Mouse (Mus musculus): Measurements from ENCODE around the gene Amz2. TPM values are rescaled to one million over a fixed set of nuclear protein-coding genes. Genes with fewer than 3 reads are reported as not detected.

Amz2 gene
- polyA plus RNA-seq, 1 experiment from 2014 or later = 46.6 TPM

GRCm38 (mm10) chr11:109391760-109392159 lies 34.0 kb upstream of the Amz2 start:
- H3K36me3 ChIP-seq (ENCODE audit: control insufficient read depth, insufficient read depth, low read length) = peaks cover 2% of the 10 kb centered on the region; the same call in 1 of the 2 replicates
- no peaks in the 10 kb centered on the region for H3K27me3 ChIP-seq (ENCODE audit: control insufficient read depth, insufficient read depth, low read length)
- H3K4me1 ChIP-seq (ENCODE audit: control insufficient read depth, insufficient read depth, low read length) = no peaks in the 10 kb centered on the region
- 58% methylated on average over 7 of the region's 7 CpGs for WGBS
- H3K27ac ChIP-seq (ENCODE audit: low read depth, low read length) = no peak overlapping the region
- no peaks in the 10 kb centered on the region for H3K9me3 ChIP-seq (ENCODE audit: control insufficient read depth, low read length)
- no peak for DNase-seq (ENCODE audit: low spot score)
- ATAC-seq (ENCODE audit: insufficient read depth, low FRiP score, low TSS enrichment) = no peak
- no peak overlapping the region for H3K9ac ChIP-seq (ENCODE audit: low read length)
- no peak overlapping the region for H3K4me2 ChIP-seq (ENCODE audit: low read depth)
- H3K4me3 ChIP-seq (ENCODE audit: low read depth, low read length) = no peak overlapping the region

GRCm38 (mm10) chr11:109392601-109393000 lies 33.1 kb upstream of the Amz2 start:
- H3K27ac ChIP-seq (ENCODE audit: low read depth, low read length) = no peak overlapping the region
- no peaks in the 10 kb centered on the region for H3K27me3 ChIP-seq (ENCODE audit: control insufficient read depth, insufficient read depth, low read length)
- ATAC-seq (ENCODE audit: insufficient read depth, low FRiP score, low TSS enrichment) (no peak), DNase-seq (ENCODE audit: low spot score) (no peak)
- peaks cover 4% of the 10 kb centered on the region for H3K36me3 ChIP-seq (ENCODE audit: control insufficient read depth, insufficient read depth, low read length)
- no peak overlapping the region for H3K4me3 ChIP-seq (ENCODE audit: low read depth, low read length)
- no peaks in the 10 kb centered on the region for H3K4me1 ChIP-seq (ENCODE audit: control insufficient read depth, insufficient read depth, low read length)
- WGBS = 89% methylated on average over 9 of the region's 9 CpGs
- no peak overlapping the region for H3K9ac ChIP-seq (ENCODE audit: low read length)
- no peaks in the 10 kb centered on the region for H3K9me3 ChIP-seq (ENCODE audit: control insufficient read depth, low read length)
- H3K4me2 ChIP-seq (ENCODE audit: low read depth) = no peak overlapping the region

GRCm38 (mm10) chr11:109394758-109395157 lies 31.0 kb upstream of the Amz2 start:
- Histone ChIP-seq H3K27ac (ENCODE audit: low read depth, low read length) (no peak overlapping the region), H3K4me1 (ENCODE audit: control insufficient read depth, insufficient read depth, low read length) (no peaks in the 10 kb centered on the region), H3K4me3 (ENCODE audit: low read depth, low read length) (no peak overlapping the region), H3K36me3 (ENCODE audit: control insufficient read depth, insufficient read depth, low read length) (peaks cover 10% of the 10 kb centered on the region), H3K9ac (ENCODE audit: low read length) (no peak overlapping the region), H3K27me3 (ENCODE audit: control insufficient read depth, insufficient read depth, low read length) (no peaks in the 10 kb centered on the region), H3K9me3 (ENCODE audit: control insufficient read depth, low read length) (no peaks in the 10 kb centered on the region), H3K4me2 (ENCODE audit: low read depth) (no peak overlapping the region)
- no peak for ATAC-seq (ENCODE audit: insufficient read depth, low FRiP score, low TSS enrichment)
- DNase-seq (ENCODE audit: low spot score) = no peak
- WGBS = 81% methylated on average over 9 of the region's 9 CpGs

- Histone ChIP-seq H3K9ac (ENCODE audit: low read length) (no peak overlapping the region), H3K4me3 (ENCODE audit: low read depth, low read length) (no peak overlapping the region), H3K4me1 (ENCODE audit: control insufficient read depth, insufficient read depth, low read length) (no peaks in the 10 kb centered on the region), H3K27ac (ENCODE audit: low read depth, low read length) (no peak overlapping the region), H3K4me2 (ENCODE audit: low read depth) (no peak overlapping the region), H3K36me3 (ENCODE audit: control insufficient read depth, insufficient read depth, low read length) (peaks cover 10% of the 10 kb centered on the region), H3K27me3 (ENCODE audit: control insufficient read depth, insufficient read depth, low read length) (no peaks in the 10 kb centered on the region), H3K9me3 (ENCODE audit: control insufficient read depth, low read length) (no peaks in the 10 kb centered on the region)
- DNase-seq (ENCODE audit: low spot score) (no peak), ATAC-seq (ENCODE audit: insufficient read depth, low FRiP score, low TSS enrichment) (no peak)
- 93% methylated on average over 9 of the region's 9 CpGs for WGBS
These were observed 30.5 kb upstream of the Amz2 start for GRCm38 (mm10) chr11:109395291-109395690.

GRCm38 (mm10) chr11:109406431-109406830 lies 19.3 kb upstream of the Amz2 start:
- Histone ChIP-seq H3K27ac (ENCODE audit: low read depth, low read length) (no peak overlapping the region), H3K27me3 (ENCODE audit: control insufficient read depth, insufficient read depth, low read length) (no peaks in the 10 kb centered on the region), H3K36me3 (ENCODE audit: control insufficient read depth, insufficient read depth, low read length) (no peaks in the 10 kb centered on the region), H3K4me3 (ENCODE audit: low read depth, low read length) (no peak overlapping the region), H3K4me2 (ENCODE audit: low read depth) (no peak overlapping the region), H3K4me1 (ENCODE audit: control insufficient read depth, insufficient read depth, low read length) (no peaks in the 10 kb centered on the region), H3K9me3 (ENCODE audit: control insufficient read depth, low read length) (no peaks in the 10 kb centered on the region), H3K9ac (ENCODE audit: low read length) (no peak overlapping the region)
- DNase-seq (ENCODE audit: low spot score) (no peak), ATAC-seq (ENCODE audit: insufficient read depth, low FRiP score, low TSS enrichment) (no peak)
- 88% methylated on average over 5 of the region's 5 CpGs for WGBS

GRCm38 (mm10) chr11:109410197-109410980 lies 15.4 kb upstream of the Amz2 start:
- Histone ChIP-seq H3K4me1 (ENCODE audit: control insufficient read depth, insufficient read depth, low read length) (no peaks in the 10 kb centered on the region), H3K9me3 (ENCODE audit: control insufficient read depth, low read length) (no peaks in the 10 kb centered on the region), H3K27ac (ENCODE audit: low read depth, low read length) (no peak overlapping the region), H3K27me3 (ENCODE audit: control insufficient read depth, insufficient read depth, low read length) (no peaks in the 10 kb centered on the region), H3K4me3 (ENCODE audit: low read depth, low read length) (no peak overlapping the region), H3K9ac (ENCODE audit: low read length) (no peak overlapping the region), H3K4me2 (ENCODE audit: low read depth) (no peak overlapping the region), H3K36me3 (ENCODE audit: control insufficient read depth, insufficient read depth, low read length) (no peaks in the 10 kb centered on the region)
- 91% methylated on average over 15 of the region's 15 CpGs for WGBS
- ATAC-seq (ENCODE audit: insufficient read depth, low FRiP score, low TSS enrichment) = no peak
- no peak for DNase-seq (ENCODE audit: low spot score)

- WGBS = 89% methylated on average over 6 of the region's 6 CpGs
- ATAC-seq (ENCODE audit: insufficient read depth, low FRiP score, low TSS enrichment) (no peak), DNase-seq (ENCODE audit: low spot score) (no peak)
- H3K9ac ChIP-seq (ENCODE audit: low read length) = no peak within 1 kb of the TSS
- no peak within 1 kb of the TSS for H3K4me3 ChIP-seq (ENCODE audit: low read depth, low read length)
- no peaks in the 10 kb centered on the region for H3K36me3 ChIP-seq (ENCODE audit: control insufficient read depth, insufficient read depth, low read length)
- H3K4me2 ChIP-seq (ENCODE audit: low read depth) = no peak within 1 kb of the TSS
- no peaks in the 10 kb centered on the region for H3K9me3 ChIP-seq (ENCODE audit: control insufficient read depth, low read length)
- no peaks in the 10 kb centered on the region for H3K4me1 ChIP-seq (ENCODE audit: control insufficient read depth, insufficient read depth, low read length)
- H3K27ac ChIP-seq (ENCODE audit: low read depth, low read length) = no peak within 1 kb of the TSS
- no peaks in the 10 kb centered on the region for H3K27me3 ChIP-seq (ENCODE audit: control insufficient read depth, insufficient read depth, low read length)
These were observed 12.1 kb upstream of the Amz2 start, which contains the start of gene 9930022D16Rik for GRCm38 (mm10) chr11:109413617-109414016. TSS of gene 9930022D16Rik (plus strand) at chr11:109413917.

GRCm38 (mm10) chr11:109414802-109415201 lies 10.9 kb upstream of the Amz2 start:
- WGBS = 94% methylated on average over 5 of the region's 5 CpGs
- no peak overlapping the region for H3K4me2 ChIP-seq (ENCODE audit: low read depth)
- H3K27me3 ChIP-seq (ENCODE audit: control insufficient read depth, insufficient read depth, low read length) = no peaks in the 10 kb centered on the region
- no peaks in the 10 kb centered on the region for H3K36me3 ChIP-seq (ENCODE audit: control insufficient read depth, insufficient read depth, low read length)
- H3K9me3 ChIP-seq (ENCODE audit: control insufficient read depth, low read length) = no peaks in the 10 kb centered on the region
- H3K4me3 ChIP-seq (ENCODE audit: low read depth, low read length) = no peak overlapping the region
- H3K27ac ChIP-seq (ENCODE audit: low read depth, low read length) = no peak overlapping the region
- DNase-seq (ENCODE audit: low spot score) (no peak), ATAC-seq (ENCODE audit: insufficient read depth, low FRiP score, low TSS enrichment) (no peak)
- H3K4me1 ChIP-seq (ENCODE audit: control insufficient read depth, insufficient read depth, low read length) = no peaks in the 10 kb centered on the region
- H3K9ac ChIP-seq (ENCODE audit: low read length) = no peak overlapping the region

- Histone ChIP-seq H3K9ac (ENCODE audit: low read length) (no peak overlapping the region), H3K9me3 (ENCODE audit: control insufficient read depth, low read length) (no peaks in the 10 kb centered on the region), H3K4me2 (ENCODE audit: low read depth) (no peak overlapping the region), H3K4me3 (ENCODE audit: low read depth, low read length) (no peak overlapping the region), H3K36me3 (ENCODE audit: control insufficient read depth, insufficient read depth, low read length) (no peaks in the 10 kb centered on the region), H3K27ac (ENCODE audit: low read depth, low read length) (no peak overlapping the region), H3K4me1 (ENCODE audit: control insufficient read depth, insufficient read depth, low read length) (no peaks in the 10 kb centered on the region), H3K27me3 (ENCODE audit: control insufficient read depth, insufficient read depth, low read length) (no peaks in the 10 kb centered on the region)
- ATAC-seq (ENCODE audit: insufficient read depth, low FRiP score, low TSS enrichment) (no peak), DNase-seq (ENCODE audit: low spot score) (no peak)
- WGBS = 90% methylated on average over 8 of the region's 8 CpGs
These were observed 8.9 kb upstream of the Amz2 start for GRCm38 (mm10) chr11:109416709-109417420.
